Mouse (Mus musculus): ENCODE results near the gene Gm5678. TPM values are rescaled to one million over a fixed set of nuclear protein-coding genes. Genes with fewer than 3 reads are reported as not detected.
"Not testable (repeated sequence)": the region's sequence is repeated elsewhere in the genome, so short reads cannot be mapped to it uniquely, and the experiment has no call there.

Gene Gm5678
- total RNA-seq, 2 experiments from 2014 or later = not detected

GRCm38 (mm10) chr16:93606146-93606545, 21.8 kb upstream of the Gm5678 start:
- ATAC-seq (ENCODE audit: poor library complexity, severe bottlenecking) = no peak

- peak; percentile 42 for ATAC-seq (ENCODE audit: poor library complexity, severe bottlenecking)
Measured at GRCm38 (mm10) chr16:93607669-93608101, 20.2 kb upstream of the Gm5678 start.

GRCm38 (mm10) chr16:93608731-93609130, 19.2 kb upstream of the Gm5678 start:
- ATAC-seq (ENCODE audit: poor library complexity, severe bottlenecking) = no peak

- ATAC-seq (ENCODE audit: poor library complexity, severe bottlenecking) = no peak
Measured at GRCm38 (mm10) chr16:93609796-93610195, 18.1 kb upstream of the Gm5678 start.

GRCm38 (mm10) chr16:93610961-93611360, 16.9 kb upstream of the Gm5678 start:
- no peak for ATAC-seq (ENCODE audit: poor library complexity, severe bottlenecking)

- ATAC-seq (ENCODE audit: poor library complexity, severe bottlenecking) = peak; percentile 93
Measured at GRCm38 (mm10) chr16:93615118-93615870, 12.6 kb upstream of the Gm5678 start.

GRCm38 (mm10) chr16:93623759-93624158, 4.1 kb upstream of the Gm5678 start:
- ATAC-seq (ENCODE audit: poor library complexity, severe bottlenecking) = not testable (repeated sequence)

- no peak for ATAC-seq (ENCODE audit: poor library complexity, severe bottlenecking)
Measured at GRCm38 (mm10) chr16:93624671-93625070, 3.2 kb upstream of the Gm5678 start.

- ATAC-seq (ENCODE audit: poor library complexity, severe bottlenecking) = 0 out of 2 replicates have a peak, but pooled peaks have one; percentile 30
Measured at GRCm38 (mm10) chr16:93626745-93627144, 1.2 kb upstream of the Gm5678 start.

- no peak for ATAC-seq (ENCODE audit: poor library complexity, severe bottlenecking)
Measured at GRCm38 (mm10) chr16:93644006-93644405, 16.1 kb downstream of the Gm5678 start.

- peak; percentile 73 for ATAC-seq (ENCODE audit: poor library complexity, severe bottlenecking)
Measured at GRCm38 (mm10) chr16:93648441-93649183, 20.7 kb downstream of the Gm5678 start.

- ATAC-seq (ENCODE audit: poor library complexity, severe bottlenecking) = no peak
Measured at GRCm38 (mm10) chr16:93667976-93668375, 40.1 kb downstream of the Gm5678 start.

- no peak for ATAC-seq (ENCODE audit: poor library complexity, severe bottlenecking)
Measured at GRCm38 (mm10) chr16:93669521-93669920, 41.6 kb downstream of the Gm5678 start.

GRCm38 (mm10) chr16:93670466-93670865, 42.6 kb downstream of the Gm5678 start:
- not testable (repeated sequence) for ATAC-seq (ENCODE audit: poor library complexity, severe bottlenecking)

- no peak for ATAC-seq (ENCODE audit: poor library complexity, severe bottlenecking)
Measured at GRCm38 (mm10) chr16:93671064-93671463, 43.2 kb downstream of the Gm5678 start.

GRCm38 (mm10) chr16:93676376-93676775, 48.5 kb downstream of the Gm5678 start:
- ATAC-seq (ENCODE audit: poor library complexity, severe bottlenecking) = no peak

- no peak for ATAC-seq (ENCODE audit: poor library complexity, severe bottlenecking)
Measured at GRCm38 (mm10) chr16:93678206-93678605, 50.3 kb downstream of the Gm5678 start.

GRCm38 (mm10) chr16:93679165-93679564, 51.3 kb downstream of the Gm5678 start:
- no peak for ATAC-seq (ENCODE audit: poor library complexity, severe bottlenecking)
